Mouse (Mus musculus) midbrain, embryonic 13.5 days (tissue): Measurements from ENCODE around the gene Rcsd1. TPM values are rescaled to one million over a fixed set of nuclear protein-coding genes. Genes with fewer than 3 reads are reported as not detected.
A peak's percentile ranks its signal among the peaks of the same experiment; 100 is the strongest.

Source experiments
- ATAC-seq: fragments of 200-750 bp; cut with Nextera tagmentation; 2 replicates; pipeline ENCODE4 v1.8.0; 2017; ENCODE audit warnings: mild to moderate bottlenecking, moderate TSS enrichment, moderate library complexity
- H3K27ac ChIP-seq: fragments of 300-500 bp; sonication (generic); 2 replicates; pipeline ENCODE4 v1.5.1; 2015; ENCODE audit warnings: inconsistent platforms, mild to moderate bottlenecking, moderate library complexity
- H3K27me3 ChIP-seq: fragments of 300-500 bp; sonication (generic); 2 replicates; pipeline ENCODE4 v1.6.1; 2015; ENCODE audit warnings: mild to moderate bottlenecking, inconsistent platforms
- H3K36me3 ChIP-seq: fragments of 300-500 bp; sonication (generic); 2 replicates; pipeline ENCODE4 v1.6.1; 2015; ENCODE audit warnings: mild to moderate bottlenecking, inconsistent platforms
- H3K4me1 ChIP-seq: fragments of 300-500 bp; sonication (generic); replicated peaks from 2 replicates; pipeline ENCODE4 v1.6.1; 2015; ENCODE audit warnings: inconsistent platforms
- H3K4me2 ChIP-seq: fragments of 300-500 bp; sonication (generic); replicated peaks from 2 replicates; pipeline ENCODE4 v1.6.1; 2015; ENCODE audit warnings: moderate library complexity, mild to moderate bottlenecking, inconsistent platforms
- H3K4me3 ChIP-seq: fragments of 300-500 bp; sonication (generic); replicated peaks from 2 replicates; pipeline ENCODE4 v1.5.1; 2015; ENCODE audit warnings: mild to moderate bottlenecking, inconsistent platforms
- H3K9ac ChIP-seq: fragments of 300-500 bp; sonication (generic); replicated peaks from 2 replicates; pipeline ENCODE4 v1.6.1; 2015; ENCODE audit warnings: mild to moderate bottlenecking, inconsistent platforms
- H3K9me3 ChIP-seq: fragments of 300-500 bp; sonication (generic); 2 replicates; pipeline ENCODE4 v1.6.1; 2016; ENCODE audit warnings: mild to moderate bottlenecking, inconsistent platforms
- WGBS: fragments of 180-500 bp; shearing (Covaris S2); methylation state at CpG from one replicate; pipeline ENCODE4 v1.1.7; 2015; 5-methylcytosine and 5-hydroxymethylcytosine counted together
- polyA plus RNA-seq: library from polyadenylated mRNA; unstranded; fragments of >200 nt; fragmentation: Nextera tagmentation; extraction: Ambion mirVana; gene quantifications from 2 replicates; pipeline ENCODE4 v1.2.1, GENCODE M21; 2015

Gene Rcsd1
- 8.0 and 8.3 TPM in 2 replicates for polyA plus RNA-seq

DNA sequence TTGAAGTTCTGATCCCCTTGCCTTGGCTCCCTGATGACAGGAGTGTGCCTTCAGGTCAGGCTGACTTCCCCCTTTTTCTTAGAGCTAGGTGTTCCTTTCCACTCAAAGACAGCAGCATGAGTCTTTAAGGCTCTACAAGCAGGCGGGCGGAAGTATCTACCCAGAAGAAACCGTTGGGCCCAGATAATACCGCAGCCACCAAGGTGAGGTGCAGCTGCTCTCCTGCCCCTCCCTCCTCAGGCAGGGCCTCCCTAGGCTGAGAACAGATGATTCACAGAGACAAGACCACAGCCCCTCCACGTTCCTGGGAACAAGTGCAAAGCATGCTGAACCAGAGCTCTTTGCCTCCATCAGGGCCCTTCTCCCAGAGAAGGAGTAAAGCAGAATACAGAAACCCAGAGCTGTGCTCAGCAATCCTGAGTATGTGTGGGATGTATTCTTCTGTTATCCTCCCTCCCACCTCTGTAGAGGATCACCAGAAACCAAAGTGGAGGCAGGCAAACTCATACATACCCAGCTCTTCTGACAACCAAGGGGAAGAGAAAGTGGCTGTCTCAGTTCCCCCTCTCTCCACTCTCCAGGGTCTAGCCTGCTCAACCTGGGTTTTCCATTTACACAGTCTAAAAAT, at the start of gene Rcsd1:
Rcsd1 (minus strand) TSS at position 129 of the 628 bp plus-strand sequence.
- ATAC-seq, result no peak
- H3K9ac ChIP-seq, result no peak within 1 kb of the TSS
- no peaks in the 10 kb centered on the region for H3K36me3 ChIP-seq
- no peaks in the 10 kb centered on the region for H3K9me3 ChIP-seq
- peaks cover 54% of the 10 kb centered on the region for H3K27me3 ChIP-seq
- peak within 1 kb of the TSS; percentile 98 for H3K4me2 ChIP-seq
- H3K4me1 ChIP-seq, result peaks cover 13% of the 10 kb centered on the region
- no peak within 1 kb of the TSS for H3K27ac ChIP-seq
- 61% methylated on average over 5 of the region's 5 CpGs for WGBS
- H3K4me3 ChIP-seq, result no peak within 1 kb of the TSS

- Histone ChIP-seq H3K4me3 (no peak overlapping the region), H3K4me2 (no peak overlapping the region), H3K4me1 (no peaks in the 10 kb centered on the region), H3K9ac (no peak overlapping the region), H3K36me3 (no peaks in the 10 kb centered on the region), H3K9me3 (no peaks in the 10 kb centered on the region), H3K27me3 (no peaks in the 10 kb centered on the region), H3K27ac (no peak overlapping the region)
- 75% methylated on average over 4 of the region's 4 CpGs for WGBS
- no peak for ATAC-seq
These were observed 45.6 kb upstream of the Rcsd1 start for GRCm38 (mm10) chr1:165755194-165755593.

DNA sequence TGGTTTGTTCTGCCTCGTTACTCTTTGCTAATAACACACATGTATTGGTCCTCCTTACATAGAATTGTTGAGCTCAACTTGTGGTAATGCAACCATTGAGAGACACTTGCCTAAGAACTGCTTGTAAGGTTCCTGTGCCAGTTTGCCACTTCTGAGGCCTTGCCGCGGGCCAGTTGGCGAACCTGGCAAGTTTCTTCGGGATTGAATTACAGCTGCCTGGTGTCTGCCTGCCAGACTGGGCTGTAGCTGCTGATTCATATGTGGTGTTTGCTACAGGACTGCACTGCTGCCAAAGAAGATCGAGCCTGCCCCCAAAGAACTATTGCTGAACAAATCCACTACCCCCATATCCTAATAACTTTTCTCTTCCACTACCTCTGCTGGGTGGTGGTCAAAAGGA, 44.6 kb upstream of the Rcsd1 start:
- Histone ChIP-seq H3K36me3 (no peaks in the 10 kb centered on the region), H3K4me2 (no peak overlapping the region), H3K9me3 (no peaks in the 10 kb centered on the region), H3K27ac (no peak overlapping the region), H3K4me1 (no peaks in the 10 kb centered on the region), H3K9ac (no peak overlapping the region), H3K4me3 (no peak overlapping the region), H3K27me3 (no peaks in the 10 kb centered on the region)
- no peak for ATAC-seq
- 91% methylated on average over 6 of the region's 6 CpGs for WGBS

- Histone ChIP-seq H3K9ac (no peak overlapping the region), H3K9me3 (no peaks in the 10 kb centered on the region), H3K4me1 (no peaks in the 10 kb centered on the region), H3K27ac (no peak overlapping the region), H3K36me3 (no peaks in the 10 kb centered on the region), H3K27me3 (no peaks in the 10 kb centered on the region), H3K4me2 (no peak overlapping the region), H3K4me3 (no peak overlapping the region)
- WGBS, result 88% methylated on average over 5 of the region's 5 CpGs
- ATAC-seq, result no peak
These were observed 42.3 kb upstream of the Rcsd1 start for GRCm38 (mm10) chr1:165751838-165752237.

GRCm38 (mm10) chr1:165751142-165751541, 41.6 kb upstream of the Rcsd1 start:
- no peak overlapping the region for H3K4me2 ChIP-seq
- H3K27me3 ChIP-seq, result no peaks in the 10 kb centered on the region
- H3K9ac ChIP-seq, result no peak overlapping the region
- H3K4me1 ChIP-seq, result no peaks in the 10 kb centered on the region
- ATAC-seq, result no peak
- H3K4me3 ChIP-seq, result no peak overlapping the region
- no peaks in the 10 kb centered on the region for H3K36me3 ChIP-seq
- no peak overlapping the region for H3K27ac ChIP-seq
- H3K9me3 ChIP-seq, result no peaks in the 10 kb centered on the region

DNA sequence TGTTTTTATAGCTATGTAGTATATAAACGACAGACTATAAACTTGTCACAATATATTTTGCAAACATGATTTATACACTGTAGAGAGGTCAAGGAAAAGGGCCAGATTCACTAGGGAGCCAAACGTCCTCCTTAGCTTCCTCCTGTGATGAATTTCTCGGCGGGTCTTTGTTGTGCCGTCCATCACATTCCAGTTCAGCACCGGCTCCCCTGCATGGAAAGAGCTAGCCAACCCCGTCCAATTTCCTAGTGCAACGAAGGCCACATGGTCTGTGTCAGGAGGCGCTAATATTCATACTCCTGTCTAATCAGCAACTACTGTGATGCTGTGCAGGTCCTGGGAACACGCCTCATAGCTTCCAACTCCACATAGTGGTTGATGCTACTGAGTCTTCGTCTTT, 38.5 kb upstream of the Rcsd1 start:
- no peaks in the 10 kb centered on the region for H3K4me1 ChIP-seq
- WGBS, result 59% methylated on average over 11 of the region's 11 CpGs
- no peaks in the 10 kb centered on the region for H3K27me3 ChIP-seq
- H3K36me3 ChIP-seq, result no peaks in the 10 kb centered on the region
- H3K4me2 ChIP-seq, result no peak overlapping the region
- ATAC-seq, result no peak
- no peaks in the 10 kb centered on the region for H3K9me3 ChIP-seq
- H3K4me3 ChIP-seq, result no peak overlapping the region
- H3K27ac ChIP-seq, result no peak overlapping the region
- no peak overlapping the region for H3K9ac ChIP-seq

DNA sequence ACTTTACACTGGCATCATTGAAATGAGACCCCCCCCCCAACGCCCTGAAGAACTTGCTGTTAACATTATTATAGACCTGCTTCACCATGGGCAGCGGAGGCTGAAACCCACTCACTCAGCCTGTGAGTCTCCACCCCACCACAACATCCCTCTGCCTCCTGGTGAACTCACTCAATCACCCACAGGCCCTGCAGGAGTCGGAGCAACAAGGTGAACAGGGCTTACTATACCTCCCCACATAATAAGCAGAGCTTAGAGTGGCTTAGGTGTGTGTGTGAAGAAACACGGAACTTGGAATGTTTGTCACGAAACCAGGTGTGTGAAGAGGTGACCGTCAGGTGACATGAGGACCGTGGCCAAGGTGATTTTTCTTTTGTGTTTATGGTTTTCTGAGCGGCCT, 32.4 kb upstream of the Rcsd1 start:
- H3K27ac ChIP-seq, result no peak overlapping the region
- no peaks in the 10 kb centered on the region for H3K27me3 ChIP-seq
- H3K4me3 ChIP-seq, result no peak overlapping the region
- H3K4me1 ChIP-seq, result no peaks in the 10 kb centered on the region
- H3K4me2 ChIP-seq, result no peak overlapping the region
- WGBS, result 90% methylated on average over 8 of the region's 8 CpGs
- no peaks in the 10 kb centered on the region for H3K9me3 ChIP-seq
- H3K36me3 ChIP-seq, result no peaks in the 10 kb centered on the region
- no peak for ATAC-seq
- H3K9ac ChIP-seq, result no peak overlapping the region

- no peak for ATAC-seq
- Histone ChIP-seq H3K4me3 (no peak overlapping the region), H3K27ac (no peak overlapping the region), H3K9me3 (no peaks in the 10 kb centered on the region), H3K36me3 (no peaks in the 10 kb centered on the region), H3K4me1 (peaks cover 4% of the 10 kb centered on the region; the same call in 1 of the 2 replicates), H3K9ac (no peak overlapping the region), H3K27me3 (no peaks in the 10 kb centered on the region), H3K4me2 (no peak overlapping the region)
- WGBS, result 89% methylated on average over 1 of the region's 1 CpGs
These were observed 29.4 kb upstream of the Rcsd1 start for GRCm38 (mm10) chr1:165738985-165739384.

- no peak overlapping the region for H3K27ac ChIP-seq
- WGBS, result 54% methylated on average over 3 of the region's 3 CpGs
- H3K4me3 ChIP-seq, result no peak overlapping the region
These were observed 28.3 kb upstream of the Rcsd1 start for GRCm38 (mm10) chr1:165737867-165738266.

DNA sequence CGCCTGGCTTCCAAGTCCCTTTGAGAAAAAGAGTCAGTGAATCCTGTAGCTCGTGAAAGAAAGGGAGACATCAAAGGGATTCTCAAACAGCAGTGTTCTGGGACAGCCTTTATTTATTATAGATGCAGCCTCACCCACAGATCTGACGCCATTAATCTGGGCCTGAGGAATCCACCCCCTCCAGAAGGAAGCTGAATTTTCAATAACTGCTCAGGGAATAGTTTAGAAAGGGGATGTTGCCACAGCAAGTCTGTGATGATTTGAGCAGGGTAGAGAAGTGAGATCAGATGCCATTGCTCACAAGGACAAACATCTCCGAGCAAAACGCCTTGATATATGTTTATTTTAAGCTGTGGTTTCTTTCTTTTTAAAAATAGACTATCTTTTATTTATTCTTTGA, 27.9 kb upstream of the Rcsd1 start:
- no peak overlapping the region for H3K4me3 ChIP-seq
- H3K27ac ChIP-seq, result no peak overlapping the region
- H3K9ac ChIP-seq, result no peak overlapping the region
- no peak for ATAC-seq
- 37% methylated on average over 5 of the region's 5 CpGs for WGBS
- no peaks in the 10 kb centered on the region for H3K27me3 ChIP-seq
- H3K9me3 ChIP-seq, result no peaks in the 10 kb centered on the region
- no peak overlapping the region for H3K4me2 ChIP-seq
- peaks cover 4% of the 10 kb centered on the region; the same call in 1 of the 2 replicates for H3K4me1 ChIP-seq
- no peaks in the 10 kb centered on the region for H3K36me3 ChIP-seq

More at GRCm38 (mm10) chr1:165737867-165738266, 28.3 kb upstream of the Rcsd1 start:
- Histone ChIP-seq H3K4me2 (no peak overlapping the region), H3K9ac (no peak overlapping the region), H3K27me3 (no peaks in the 10 kb centered on the region), H3K9me3 (no peaks in the 10 kb centered on the region), H3K36me3 (no peaks in the 10 kb centered on the region), H3K4me1 (peaks cover 4% of the 10 kb centered on the region; the same call in 1 of the 2 replicates)
- ATAC-seq, result no peak

GRCm38 (mm10) chr1:165735826-165736818, 26.6 kb upstream of the Rcsd1 start:
- H3K9me3 ChIP-seq, result no peaks in the 10 kb centered on the region
- H3K4me2 ChIP-seq, result no peak overlapping the region
- no peaks in the 10 kb centered on the region for H3K36me3 ChIP-seq
- no peaks in the 10 kb centered on the region for H3K27me3 ChIP-seq
- WGBS, result 37% methylated on average over 20 of the region's 20 CpGs
- no peak overlapping the region for H3K9ac ChIP-seq
- ATAC-seq, result peak; percentile 85
- H3K4me3 ChIP-seq, result no peak overlapping the region
- peaks cover 4% of the 10 kb centered on the region; the same call in 1 of the 2 replicates for H3K4me1 ChIP-seq
- H3K27ac ChIP-seq, result no peak overlapping the region

DNA sequence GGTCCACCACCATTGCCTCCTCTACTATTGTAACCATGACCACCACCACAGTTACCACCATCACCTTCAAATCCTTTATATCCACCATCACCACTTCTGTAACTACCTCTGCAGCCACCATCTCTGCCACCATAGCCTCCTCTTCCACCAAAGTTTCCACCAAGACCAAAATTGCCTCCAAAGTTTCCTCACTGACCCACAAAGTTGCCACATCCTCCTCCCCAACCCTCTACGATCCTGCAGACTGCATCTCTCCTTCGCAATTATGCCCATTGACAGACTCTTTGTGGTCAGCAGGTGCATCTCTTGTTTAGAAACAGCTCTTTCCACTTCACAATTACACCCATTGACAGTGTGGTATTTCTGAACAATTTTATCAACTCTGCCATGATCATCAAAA, 25.3 kb upstream of the Rcsd1 start:
- H3K4me2 ChIP-seq, result no peak overlapping the region
- peaks cover 4% of the 10 kb centered on the region; the same call in 1 of the 2 replicates for H3K4me1 ChIP-seq
- 88% methylated on average over 2 of the region's 2 CpGs for WGBS
- no peak overlapping the region for H3K4me3 ChIP-seq
- no peaks in the 10 kb centered on the region for H3K27me3 ChIP-seq
- no peaks in the 10 kb centered on the region for H3K9me3 ChIP-seq
- no peak overlapping the region for H3K27ac ChIP-seq
- no peak for ATAC-seq
- no peak overlapping the region for H3K9ac ChIP-seq
- no peaks in the 10 kb centered on the region for H3K36me3 ChIP-seq
